ENCODE assay signal across 11 mouse cellular contexts in the genomic region with DNA sequence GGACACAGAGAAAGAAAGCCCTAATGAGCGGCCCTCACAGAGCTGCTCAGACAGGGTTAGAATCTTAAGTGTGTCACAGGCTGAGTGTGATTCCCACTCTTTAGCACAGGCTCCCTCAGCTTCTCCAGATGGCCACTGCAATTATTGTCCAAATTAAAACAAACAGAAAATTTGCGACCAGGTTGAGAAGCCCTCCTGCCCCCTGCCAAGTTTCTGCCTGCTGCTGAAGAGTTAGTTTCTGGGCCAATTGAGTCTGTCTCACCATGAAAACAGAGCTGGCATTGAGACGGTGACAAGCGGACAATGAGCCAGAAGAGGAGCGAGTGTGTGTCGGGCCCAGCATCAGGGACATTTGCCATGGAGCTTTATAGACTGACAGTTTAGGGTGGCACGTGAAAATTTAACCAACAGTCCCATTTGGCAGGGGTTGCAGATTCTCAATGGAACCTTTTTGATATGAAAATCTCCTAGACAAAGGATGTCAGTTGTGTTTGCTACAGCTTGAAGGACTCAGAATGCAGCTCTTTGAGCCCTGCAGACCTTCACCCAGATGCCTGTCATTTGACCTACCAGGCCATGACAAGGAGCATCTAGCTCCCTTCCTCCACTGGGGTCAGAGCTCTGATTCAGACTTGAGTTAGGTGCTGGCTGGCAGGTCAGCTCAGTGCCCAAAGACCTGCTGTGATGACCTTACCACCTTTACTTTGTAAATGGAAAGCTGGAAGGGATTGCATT. TPM values are rescaled to one million over a fixed set of nuclear protein-coding genes. Genes with fewer than 3 reads are reported as not detected.
DNase-seq lines count a peak whose midpoint lies in the region; ATAC-seq lines count a peak whose summit lies in the region.
"Had no signal": no experiment of that assay in that cellular context is flagged by ENCODE, and none has a peak within 500 bp of the region (broad histone marks: within the 10 kb centered on the region; RNA-seq: fewer than 3 reads in every experiment).

No protein-coding gene starts in this region.

- no peak overlapping the region for H3K9ac ChIP-seq in limb, embryonic 12.5 days (replicated peaks)
- no peak overlapping the region for H3K9ac ChIP-seq in neural tube, embryonic 15.5 days (replicated peaks)

- peaks cover 12% of the 10 kb centered on the region for H3K4me1 ChIP-seq in limb, embryonic 12.5 days (replicated peaks)
- H3K4me1 ChIP-seq in limb, embryonic 10.5 days, result peaks cover 17% of the 10 kb centered on the region
- H3K4me1 ChIP-seq in neural tube, embryonic 15.5 days, result peaks cover 17% of the 10 kb centered on the region

- no peak for DNase-seq in limb, embryonic 10.5 days (ENCODE audit: low spot score)
- peak; percentile 74 for DNase-seq in cerebellum, postnatal 14 days
- peak; percentile 19 to 36 for DNase-seq in layer of hippocampus, adult 8-10 months (ENCODE audit: low spot score in 2 of 2)
- no peak for DNase-seq in urinary bladder, postnatal 25 days (ENCODE audit: low spot score)
- no peak for DNase-seq in urinary bladder, adult 18-20 months (ENCODE audit: low spot score in 2 of 2)
- DNase-seq in liver, result no peak
- DNase-seq: gastrocnemius, adult 2 months had no signal

- H3K36me3 ChIP-seq in limb, embryonic 12.5 days, result no peaks in the 10 kb centered on the region
- no peaks in the 10 kb centered on the region for H3K36me3 ChIP-seq in limb, embryonic 10.5 days
- H3K36me3 ChIP-seq in neural tube, embryonic 15.5 days, result no peaks in the 10 kb centered on the region

- H3K27ac ChIP-seq in limb, embryonic 12.5 days, result peak overlapping the region; percentile 17; the same call in 1 of the 2 replicates
- H3K27ac ChIP-seq in limb, embryonic 10.5 days, result no peak overlapping the region
- H3K27ac ChIP-seq in neural tube, embryonic 15.5 days (replicated peaks), result peak overlapping the region; percentile 72
- H3K27ac ChIP-seq: gastrocnemius, adult 2 months; macrophage had no signal

- no peak overlapping the region for H3K4me3 ChIP-seq in limb, embryonic 12.5 days (replicated peaks)
- no peak overlapping the region for H3K4me3 ChIP-seq in limb, embryonic 10.5 days
- no peak overlapping the region for H3K4me3 ChIP-seq in neural tube, embryonic 15.5 days (replicated peaks)
- H3K4me3 ChIP-seq: gastrocnemius, adult 2 months had no signal

- no peaks in the 10 kb centered on the region for H3K27me3 ChIP-seq in limb, embryonic 12.5 days
- H3K27me3 ChIP-seq in limb, embryonic 10.5 days (ENCODE audit: low read depth, poor library complexity, severe bottlenecking), result no peaks in the 10 kb centered on the region
- no peaks in the 10 kb centered on the region for H3K27me3 ChIP-seq in neural tube, embryonic 15.5 days (replicated peaks)

- 55% methylated on average over 7 of the region's 7 CpGs for WGBS in limb, embryonic 12.5 days
- WGBS in limb, embryonic 10.5 days, result 67% methylated on average over 7 of the region's 7 CpGs
- 26% methylated on average over 7 of the region's 7 CpGs for WGBS in neural tube, embryonic 15.5 days

- peaks cover 7% of the 10 kb centered on the region; the same call in 1 of the 2 replicates for H3K9me3 ChIP-seq in limb, embryonic 12.5 days
- no peaks in the 10 kb centered on the region for H3K9me3 ChIP-seq in limb, embryonic 10.5 days (replicated peaks)
- H3K9me3 ChIP-seq in neural tube, embryonic 15.5 days (replicated peaks), result peaks cover 5% of the 10 kb centered on the region; the same call in 1 of the 2 replicates

- ATAC-seq in limb, embryonic 12.5 days (ENCODE audit: insufficient number of reproducible peaks, insufficient read depth, low FRiP score, low TSS enrichment, low read depth), result no peak
- peak; percentile 84 for ATAC-seq in neural tube, embryonic 15.5 days (ENCODE audit: low FRiP score)

- H3K4me2 ChIP-seq in limb, embryonic 12.5 days, result no peak overlapping the region
- no peak overlapping the region for H3K4me2 ChIP-seq in neural tube, embryonic 15.5 days

RNA-seq across cellular contexts. Expression of gene Gucy1b2, which starts 39.9 kb away (rescaled TPM):
- polyA plus RNA-seq in limb, embryonic 12.5 days (2016; fragmentation: Nextera tagmentation; extraction: Ambion mirVana), result 0.10 and 0.15 TPM in 2 replicates
- polyA plus RNA-seq in limb, embryonic 10.5 days (2016; fragmentation: Nextera tagmentation; extraction: Ambion mirVana), result 0.05 and 0.21 TPM in 2 replicates
- under 1 TPM; 0.16 to 0.43 (median 0.23) TPM for total RNA-seq in layer of hippocampus, adult 8-10 months (2022)
- polyA plus RNA-seq in neural tube, embryonic 15.5 days (2015; fragmentation: Nextera tagmentation; extraction: Ambion mirVana), result 0.26 and 0.38 TPM in 2 replicates
- total RNA-seq: gastrocnemius, adult 2 months had no signal
- polyA plus RNA-seq: macrophage; spleen, adult 2 months had no signal

Comparison
In these comparisons a context has a peak if more than half of its experiments do, and no peak if none do; other contexts are left out.
1. DNase-seq: peak in cerebellum, postnatal 14 days (2 of 2) and layer of hippocampus, adult 8-10 months (2 of 2); none in limb, embryonic 10.5 days (single experiment), urinary bladder, postnatal 25 days (single experiment), urinary bladder, adult 18-20 months (0 of 2) and liver (single experiment).